Mouse (Mus musculus): ENCODE measurements around the gene Magohb. TPM values are rescaled to one million over a fixed set of nuclear protein-coding genes. Genes with fewer than 3 reads are reported as not detected.

The Magohb gene
- total RNA-seq, 2 experiments from 2014 or later = 11.0 to 12.4 TPM

DNA sequence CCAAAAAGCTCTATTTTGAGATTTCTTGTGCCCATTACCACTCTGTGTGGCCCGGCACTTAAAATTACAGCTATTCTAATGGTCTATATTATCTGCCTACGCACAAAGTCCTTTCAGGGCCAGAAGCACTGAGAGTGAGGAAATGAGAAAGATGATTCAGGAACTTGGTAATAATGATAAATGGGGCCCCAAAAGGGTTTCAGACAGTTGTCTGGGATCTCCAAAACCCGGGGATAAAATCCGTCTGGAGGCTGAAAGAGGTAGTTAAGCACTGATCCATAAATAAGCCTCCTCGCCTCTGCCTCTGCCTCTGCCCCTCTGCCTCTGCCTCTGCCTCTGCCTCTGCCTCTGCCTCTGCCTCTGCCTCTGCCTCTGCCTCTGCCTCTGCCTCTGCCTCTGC is 28.9 kb downstream of the Magohb start:
- intact Hi-C loops (cut with DNase I) = no loop called here
- no peak for DNase-seq

DNA sequence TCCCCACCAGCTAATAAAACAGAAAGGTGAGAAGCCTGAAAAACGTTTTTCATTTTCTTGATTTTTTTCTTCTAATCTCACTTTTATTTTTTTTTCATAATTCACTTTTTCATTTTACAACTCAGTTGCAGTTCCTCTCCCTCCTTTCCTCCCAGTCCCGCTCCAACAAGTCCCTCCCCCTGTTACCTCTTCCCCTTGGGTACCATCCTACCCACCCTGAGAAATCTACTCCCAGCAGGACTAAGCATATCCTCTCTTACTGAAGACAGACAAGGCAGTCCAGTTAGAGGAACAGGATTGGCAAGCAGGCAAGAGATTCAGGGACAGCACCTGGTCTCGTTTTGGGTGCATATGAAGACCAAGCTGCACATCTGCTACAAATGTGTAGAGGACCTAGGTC is 30.3 kb downstream of the Magohb start:
- intact Hi-C loops (cut with DNase I) = no loop called here
- DNase-seq = no peak

DNA sequence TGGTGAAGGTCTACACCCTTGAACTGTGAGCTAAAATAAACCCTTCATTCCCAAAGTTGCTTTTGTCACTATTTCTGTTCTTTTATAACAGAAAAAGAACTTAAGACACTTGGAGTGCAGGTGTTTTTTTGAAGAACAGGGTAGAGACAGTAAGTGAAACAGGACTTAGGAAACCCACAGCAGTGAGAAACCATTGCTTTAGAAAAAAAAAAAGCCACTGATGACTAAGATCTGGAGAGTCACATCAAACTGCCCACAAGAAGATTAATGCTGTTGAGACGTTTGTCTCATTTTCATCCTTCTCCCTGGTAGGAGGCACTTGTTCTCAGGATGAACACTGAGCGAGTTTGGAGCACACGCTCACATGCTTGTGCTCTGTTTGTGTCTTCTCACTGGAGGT is 31.0 kb downstream of the Magohb start:
- no peak for DNase-seq
- intact Hi-C loops (cut with DNase I) = no loop called here

DNA sequence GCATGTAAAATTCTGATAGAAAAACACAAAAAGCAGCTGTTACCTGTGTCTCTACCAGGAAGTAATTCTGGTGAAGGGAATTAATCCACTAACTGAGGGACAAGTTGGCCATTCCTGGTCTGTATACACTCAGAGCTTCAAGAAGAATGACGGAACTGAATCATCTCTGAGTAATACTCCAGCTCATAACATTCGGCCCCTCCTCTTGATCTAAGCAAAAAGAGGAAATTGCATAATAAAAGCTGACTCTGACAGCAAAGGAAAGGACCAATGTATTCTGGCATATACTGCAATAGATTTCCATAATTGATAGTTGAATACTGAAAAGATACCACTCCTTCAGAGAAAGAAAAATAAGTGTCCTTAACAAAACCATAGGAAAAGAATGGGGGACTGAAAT is 45.8 kb downstream of the Magohb start, which contains the start of gene Klra2:
Gene Klra2 (minus strand): TSS at position 157 of the 400 bp plus-strand sequence.
- DNase-seq = no peak
- intact Hi-C loops (cut with DNase I) = no loop called here

DNA sequence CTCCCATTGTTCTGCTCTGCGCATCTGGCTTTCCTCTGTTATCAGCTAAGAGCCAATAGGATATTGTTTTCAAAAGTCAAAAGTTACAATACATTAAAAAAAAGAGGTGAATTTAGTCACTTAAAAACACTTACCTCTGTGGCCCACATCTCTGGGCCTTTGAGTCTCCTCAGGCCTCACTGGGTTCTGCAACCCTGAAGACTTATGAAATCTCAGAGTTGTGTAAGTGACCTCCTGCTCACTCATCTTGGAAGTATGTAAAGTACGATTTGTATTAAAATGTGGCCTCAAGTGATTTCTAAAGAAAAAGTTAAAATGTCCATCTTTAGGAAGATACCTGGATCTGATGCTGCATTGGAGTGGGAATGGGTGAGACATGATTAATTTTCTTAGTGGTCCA is 48.0 kb downstream of the Magohb start:
- DNase-seq = no peak
- intact Hi-C loops (cut with DNase I) = no loop called here

Other genes starting within 250 kb of the Magohb start
- not detected for gene Klra2, start 45.9 kb downstream of the Magohb start, total RNA-seq (2021)
- under 1 TPM; 0.14 to 0.20 TPM for gene Styk1, start 60.4 kb upstream of the Magohb start, total RNA-seq (2021)
- gene Ybx3, start 95.2 kb upstream of the Magohb start, total RNA-seq (2021) = 100 to 1,000 TPM; 235 to 248 TPM
- gene 5430401F13Rik, start 193.2 kb upstream of the Magohb start, total RNA-seq (2021) = not detected
- not detected for gene Gm6619, start 193.2 kb upstream of the Magohb start, total RNA-seq (2021)

Measured in heart, postnatal 10 days (tissue).